Mouse (Mus musculus) cerebellum, adult 18-20 months (tissue): Measurements from ENCODE around the gene Lig3.

Experiments used
- DNase-seq, 2 experiments: peaks; one replicate each; pipeline ENCODE4 v3.0.0; 2021

The Lig3 gene

DNA sequence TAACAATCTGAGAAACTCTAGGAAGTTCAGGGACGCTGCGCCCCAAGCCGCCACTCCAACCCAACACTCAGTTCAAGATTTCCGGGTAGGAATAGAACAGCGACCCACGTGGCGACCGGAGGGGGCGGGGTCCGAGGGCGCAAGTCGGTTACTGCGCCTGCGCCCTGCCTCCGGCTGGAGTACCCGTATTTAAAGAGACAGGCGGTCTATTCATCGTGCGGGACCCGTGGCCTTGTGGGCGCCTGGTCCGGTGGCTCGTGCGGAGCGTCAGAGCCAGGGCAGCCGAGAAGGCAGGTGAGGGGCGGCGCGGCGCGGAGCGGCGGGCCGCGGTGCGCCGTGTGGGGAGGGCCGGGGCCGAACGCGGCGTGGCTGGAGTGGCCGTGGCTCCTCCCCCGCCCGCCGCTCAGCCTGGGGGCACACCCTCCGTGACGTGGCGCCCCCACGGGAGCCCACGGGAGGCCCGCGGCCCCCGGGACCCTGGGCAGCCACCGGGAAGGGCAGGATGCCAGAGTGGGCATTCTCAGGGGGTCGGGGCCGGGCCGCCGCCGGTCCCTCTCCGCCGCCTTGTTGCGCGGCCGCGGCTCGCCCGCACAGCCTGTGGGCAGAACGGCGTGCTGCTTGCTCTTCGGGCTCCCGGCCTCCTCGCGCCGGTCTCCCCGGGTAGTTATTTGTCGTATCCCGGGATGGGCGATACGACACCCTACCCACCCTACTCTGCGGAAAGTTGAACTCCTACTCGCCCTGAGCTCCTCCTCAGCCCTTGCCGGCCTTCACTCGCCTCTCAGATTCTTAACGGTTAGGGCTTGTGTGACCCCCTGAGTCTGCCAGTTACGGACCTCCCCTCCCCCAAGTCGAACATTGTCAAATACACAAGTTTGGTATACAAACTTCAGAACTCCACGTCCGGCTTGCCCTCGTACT lies at the start of gene Lig3:
TSS of gene Lig3 (plus strand) at position 126 of the 921 bp plus-strand sequence.
- DNase-seq: peak; percentile 92 to 97

DNA sequence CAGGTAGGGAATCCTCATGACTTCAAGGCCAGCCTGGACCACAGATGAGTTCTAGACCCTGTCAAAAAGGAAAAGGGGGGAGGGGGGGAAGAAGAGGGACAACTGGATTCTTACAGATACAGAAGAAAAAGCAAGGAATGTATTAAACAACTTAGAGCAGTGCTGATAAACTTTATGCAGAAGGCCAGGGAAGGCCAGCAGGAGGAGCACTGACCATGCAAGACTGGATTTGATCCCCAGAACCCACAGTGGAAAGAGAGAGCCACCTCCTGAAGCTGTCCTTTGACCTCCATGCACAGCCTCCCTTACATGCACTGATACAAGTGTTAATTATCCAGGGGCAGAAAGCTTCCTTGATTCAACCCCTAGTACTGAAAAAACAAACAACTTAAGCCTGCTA lies 46.7 kb upstream of the Lig3 start:
- no peak for DNase-seq

DNA sequence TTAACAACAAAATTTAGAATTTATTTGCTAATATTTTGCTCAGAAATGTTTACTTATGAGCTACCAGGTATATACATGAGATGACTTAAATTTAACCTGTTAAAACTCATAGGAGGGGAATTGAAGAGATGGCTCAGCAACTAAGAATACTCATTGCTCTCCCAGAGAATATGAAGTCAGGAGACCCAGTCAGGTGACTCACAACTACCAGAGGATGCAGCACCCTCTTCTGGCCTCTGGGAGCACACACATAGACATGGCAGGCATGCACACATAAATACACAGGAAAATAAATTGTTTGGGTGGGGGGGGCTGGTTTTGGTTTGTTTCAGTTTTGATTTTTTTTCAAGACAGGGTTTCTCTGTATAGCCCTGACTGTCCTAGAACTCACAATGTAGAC lies 41.9 kb upstream of the Lig3 start:
- no peak for DNase-seq

DNA sequence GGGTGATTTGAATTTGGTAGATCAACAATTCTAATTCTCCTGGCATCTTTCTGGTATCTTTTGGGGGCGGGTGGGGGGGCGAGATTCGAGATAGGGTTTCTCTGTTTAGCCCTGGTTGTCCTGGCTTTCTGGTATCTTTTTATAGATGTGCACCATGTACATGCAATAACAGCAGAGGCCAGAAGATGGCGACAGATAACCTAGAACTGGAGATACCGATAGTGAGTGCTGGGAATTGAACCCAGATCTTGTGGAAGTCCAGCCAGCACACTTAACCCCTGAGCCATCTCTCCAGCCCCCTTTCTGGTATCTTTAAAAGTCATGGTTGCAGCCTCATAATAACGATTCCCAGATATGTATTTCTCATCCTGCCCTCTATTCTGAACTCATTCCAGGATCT lies 34.8 kb upstream of the Lig3 start:
- no peak for DNase-seq

DNA sequence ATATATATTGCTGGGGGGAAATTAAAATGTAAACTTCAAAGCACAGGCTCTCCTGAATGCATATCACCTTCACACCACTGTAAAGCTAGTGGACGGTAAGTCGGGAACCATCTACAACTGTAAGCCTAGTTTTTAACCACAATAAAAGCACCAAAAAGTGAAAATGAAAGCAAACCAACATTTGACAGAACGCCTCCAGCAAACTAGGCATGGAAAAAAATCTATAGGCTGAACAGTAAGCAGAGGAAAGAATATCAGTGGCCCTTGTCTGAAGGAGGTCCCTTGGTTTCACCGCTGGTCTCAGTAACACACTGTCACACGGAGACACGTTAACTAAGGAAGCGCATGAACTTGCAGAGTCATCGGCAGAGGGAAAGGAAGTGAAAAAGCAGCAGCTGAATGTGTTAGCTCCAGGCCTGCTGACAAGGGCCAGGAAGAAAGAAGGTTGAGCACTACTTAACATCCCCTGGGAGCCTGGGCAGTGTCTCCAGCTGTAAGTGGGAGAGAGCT lies 34.0 kb upstream of the Lig3 start:
- DNase-seq: no peak

DNA sequence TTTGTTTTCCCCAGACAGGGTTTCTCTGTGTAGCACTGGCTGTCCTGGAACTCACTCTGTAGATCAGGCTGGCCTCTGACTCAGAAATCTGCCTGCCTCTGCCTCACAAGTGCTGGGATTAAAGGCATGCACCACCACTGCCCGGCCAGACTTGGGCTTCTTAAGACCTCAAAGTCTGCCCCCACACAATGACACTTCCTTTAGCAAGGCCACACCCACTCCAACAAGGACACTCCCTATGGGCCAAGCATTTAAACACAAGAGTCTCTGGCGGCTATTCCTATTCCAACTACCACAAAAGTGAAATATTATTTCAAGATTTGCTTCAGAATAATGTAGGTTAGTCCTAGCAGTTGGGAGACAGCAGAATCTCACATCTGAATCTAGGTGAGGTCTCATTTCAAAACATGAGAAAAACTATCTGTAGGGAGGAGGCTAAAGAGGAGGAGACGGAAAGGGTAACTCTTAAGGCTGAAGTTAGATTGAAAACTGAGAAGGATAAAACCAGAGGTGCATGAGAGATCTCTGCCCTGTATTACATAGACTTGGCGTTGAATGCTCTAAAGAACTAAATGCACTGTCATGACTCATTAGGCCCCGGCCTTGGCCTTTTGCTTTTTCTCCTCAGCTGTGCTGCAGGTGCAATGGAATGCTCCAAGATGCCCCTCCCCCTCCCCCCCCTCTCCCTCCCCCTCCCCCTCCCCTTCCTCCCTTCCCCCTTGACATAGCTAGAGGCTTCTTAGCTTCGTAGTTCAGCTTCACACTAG lies 28.4 kb upstream of the Lig3 start:
- no peak for DNase-seq

DNA sequence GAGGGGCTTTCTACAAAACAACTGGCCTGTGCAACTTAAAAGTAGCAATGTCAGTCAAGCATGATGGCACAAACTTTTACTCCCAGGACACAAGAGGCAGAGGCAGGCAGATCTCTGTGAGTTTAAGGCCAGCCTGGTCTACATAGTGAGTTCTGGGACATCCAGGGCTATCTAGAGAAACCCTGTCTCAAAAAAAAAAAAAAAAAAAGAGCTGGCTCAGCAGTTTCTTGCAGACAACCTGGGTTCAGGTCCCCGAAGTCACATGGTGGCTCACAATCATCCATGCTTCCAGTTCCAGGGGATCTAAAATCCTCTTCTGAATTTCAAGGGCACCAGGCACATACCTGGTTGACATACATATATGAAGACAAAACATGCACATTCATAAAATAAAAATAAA lies 25.0 kb upstream of the Lig3 start:
- DNase-seq: no peak

DNA sequence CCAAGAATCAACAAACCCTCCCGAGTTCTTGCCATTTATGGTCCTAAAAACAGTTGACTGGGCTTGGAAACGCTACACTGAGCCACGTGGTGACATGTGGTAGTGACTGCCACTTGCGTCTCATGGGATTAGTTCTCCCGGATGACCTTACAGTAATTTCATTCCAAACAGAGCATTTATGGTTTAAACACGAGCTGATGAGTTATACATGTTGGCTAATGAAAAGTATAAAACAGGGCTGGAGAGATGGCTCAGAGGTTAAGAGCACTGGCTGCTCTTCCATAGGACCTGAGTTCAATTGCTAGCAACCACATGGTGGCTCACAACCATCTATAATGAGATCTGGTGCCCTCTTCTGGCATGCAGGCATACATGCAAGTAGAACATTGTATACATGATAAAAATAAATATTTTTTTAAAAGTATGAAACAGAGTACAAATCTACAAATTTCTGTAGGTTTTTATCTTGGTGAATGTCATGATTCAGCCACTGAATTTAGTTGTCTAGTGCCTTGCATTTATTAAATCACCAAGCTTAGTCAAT lies 18.6 kb upstream of the Lig3 start:
- DNase-seq: no peak

DNA sequence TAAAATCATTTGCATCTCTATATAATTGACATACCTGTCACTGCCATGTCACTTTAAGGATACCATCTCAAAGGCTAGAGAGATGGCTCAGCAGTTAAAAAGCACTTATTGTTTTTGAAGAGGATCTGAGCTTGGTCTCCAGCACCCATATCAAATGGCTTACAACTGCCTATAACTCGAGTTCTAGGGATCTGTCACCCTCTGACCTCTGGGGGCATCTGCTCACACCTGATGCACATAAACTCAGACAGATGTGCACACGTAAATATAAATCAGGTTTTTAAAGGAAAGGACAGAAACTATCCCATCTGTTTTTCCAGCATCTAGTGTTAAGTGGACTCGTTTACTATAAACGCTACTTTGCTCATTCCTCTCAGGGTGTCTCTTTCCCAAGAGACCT lies 17.6 kb upstream of the Lig3 start:
- DNase-seq: no peak

DNA sequence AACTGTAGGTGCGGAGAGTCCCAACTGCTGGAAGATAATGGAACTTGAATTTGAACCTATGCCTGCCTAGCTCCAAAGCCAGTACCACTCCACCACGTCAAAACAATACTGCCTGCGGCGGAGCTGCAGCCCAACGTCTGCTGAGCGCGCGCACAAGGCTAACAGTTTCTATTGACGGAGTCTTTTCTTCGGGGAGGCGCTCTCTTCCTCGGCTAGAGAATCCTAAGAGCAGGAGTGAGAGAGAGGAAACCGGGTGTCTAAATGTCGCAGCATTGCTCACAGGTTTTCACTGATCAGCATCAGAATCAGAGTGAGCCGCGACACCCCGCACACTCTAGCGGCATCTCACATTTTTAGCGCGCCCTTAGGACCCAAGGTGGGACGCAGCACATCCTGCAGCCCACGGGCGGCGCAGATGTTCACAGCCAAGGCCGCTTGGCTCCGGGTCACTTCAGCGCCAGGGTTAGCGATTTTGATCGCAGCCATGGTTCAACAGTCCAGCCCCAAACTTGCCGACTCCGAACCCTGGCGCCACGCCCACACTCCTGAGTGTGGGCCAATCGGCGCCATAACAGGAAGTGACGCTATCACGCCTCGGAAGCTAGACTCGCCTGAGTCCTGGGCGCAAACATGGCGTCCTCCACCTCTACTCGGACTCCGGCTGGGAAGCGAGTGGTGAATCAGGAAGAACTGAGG lies 17.0 kb upstream of the Lig3 start, which contains the start of the genes Cct6b and Zfp830:
TSS of gene Cct6b (minus strand) at position 580 of the 696 bp plus-strand sequence.
TSS of gene Zfp830 (plus strand) at position 604 of the 696 bp plus-strand sequence.
- DNase-seq: peak; percentile 93 to 97

DNA sequence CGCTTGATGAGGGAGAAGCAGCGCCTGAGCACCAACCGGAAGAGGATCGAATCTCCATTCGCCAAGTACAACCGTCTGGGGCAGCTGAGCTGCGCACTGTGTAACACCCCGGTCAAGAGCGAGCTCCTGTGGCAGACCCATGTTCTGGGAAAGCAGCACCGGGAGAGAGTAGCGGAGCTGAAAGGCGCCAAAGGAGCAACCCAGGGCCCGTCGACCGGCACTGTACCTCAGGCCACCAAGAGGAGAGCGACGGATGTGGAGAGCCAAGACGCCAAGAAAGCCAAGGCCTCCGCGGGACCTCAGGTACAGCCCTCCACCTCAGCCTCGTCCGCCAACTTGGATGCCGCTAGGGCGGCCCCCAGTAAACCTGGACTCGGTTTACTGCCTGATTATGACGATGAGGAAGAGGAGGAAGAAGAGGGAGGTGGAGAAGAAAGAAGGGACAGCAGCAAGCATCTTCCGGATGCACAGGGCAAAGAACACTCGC lies 16.4 kb upstream of the Lig3 start:
- DNase-seq: no peak

DNA sequence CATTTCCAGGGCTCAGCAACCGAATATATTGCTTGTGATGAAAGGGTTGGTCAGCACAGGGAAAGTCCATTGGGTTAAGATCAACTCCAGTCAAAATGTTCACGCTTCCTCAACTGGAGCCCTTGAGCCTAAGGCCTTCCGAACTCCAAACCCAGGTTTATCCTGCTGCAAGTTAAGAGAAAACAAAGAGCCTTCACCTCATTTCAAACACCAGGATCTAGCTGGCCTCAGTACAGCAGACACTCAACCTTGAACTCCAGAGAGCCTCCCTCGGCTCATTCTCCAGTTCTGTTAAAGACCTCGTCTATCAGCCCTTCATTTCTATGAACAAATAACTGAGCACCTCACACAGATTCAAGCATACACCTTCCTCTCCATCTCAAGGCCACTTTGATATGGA lies 774 bp upstream of the Lig3 start:
- DNase-seq: no peak

DNA sequence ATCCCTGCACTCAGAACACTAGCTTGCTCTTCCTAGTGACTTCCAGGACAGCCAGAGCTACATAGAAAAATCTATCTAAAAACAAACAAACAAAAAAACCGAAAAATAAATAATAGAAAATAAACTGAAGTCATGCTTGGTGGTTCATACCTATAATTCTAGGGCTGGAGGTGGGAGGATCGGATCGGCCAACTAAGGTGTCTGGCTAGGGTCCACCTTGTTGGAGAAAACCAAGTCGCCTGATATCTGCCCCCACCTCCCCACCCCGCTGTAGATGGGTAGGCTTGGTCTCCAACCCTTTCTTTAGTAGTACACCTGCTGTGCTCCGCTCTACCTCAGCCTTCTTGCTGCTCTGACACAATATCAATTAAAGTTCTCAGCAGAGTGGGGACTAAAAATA lies 1.3 kb downstream of the Lig3 start:
- no peak for DNase-seq

DNA sequence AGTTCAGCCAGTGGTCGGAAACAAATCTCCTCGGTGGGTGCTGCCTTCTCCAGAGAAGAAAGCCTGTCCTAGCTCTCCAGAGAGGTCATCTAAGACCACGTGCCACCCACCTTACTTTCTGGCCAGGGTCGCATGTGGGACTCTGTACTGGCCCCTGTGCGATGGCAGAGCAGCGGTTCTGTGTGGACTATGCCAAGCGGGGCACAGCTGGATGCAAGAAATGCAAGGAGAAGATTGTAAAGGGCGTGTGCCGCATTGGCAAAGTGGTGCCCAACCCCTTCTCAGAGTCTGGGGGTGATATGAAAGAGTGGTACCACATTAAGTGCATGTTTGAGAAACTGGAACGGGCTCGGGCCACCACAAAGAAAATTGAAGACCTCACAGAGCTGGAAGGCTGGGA lies 2.5 kb downstream of the Lig3 start:
- no peak for DNase-seq

DNA sequence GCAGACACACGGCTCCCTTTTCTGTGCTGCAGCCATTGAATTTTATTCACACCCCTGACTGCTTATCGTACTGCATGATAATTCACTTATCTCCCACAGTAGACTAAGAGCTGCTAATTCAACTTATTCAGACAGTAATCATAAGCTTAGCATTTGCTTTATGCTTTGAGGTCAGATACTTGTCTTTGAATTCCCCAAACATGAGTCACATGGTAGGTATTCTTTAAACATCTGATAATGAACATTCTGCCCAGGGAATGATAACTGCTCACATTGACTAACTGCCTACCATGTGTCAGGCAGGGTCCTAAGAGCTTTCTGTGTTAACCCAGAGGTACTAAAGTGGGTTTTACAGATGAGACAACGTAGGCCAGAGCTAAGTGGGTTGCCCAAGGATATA lies 25.7 kb downstream of the Lig3 start:
- DNase-seq: no peak

DNA sequence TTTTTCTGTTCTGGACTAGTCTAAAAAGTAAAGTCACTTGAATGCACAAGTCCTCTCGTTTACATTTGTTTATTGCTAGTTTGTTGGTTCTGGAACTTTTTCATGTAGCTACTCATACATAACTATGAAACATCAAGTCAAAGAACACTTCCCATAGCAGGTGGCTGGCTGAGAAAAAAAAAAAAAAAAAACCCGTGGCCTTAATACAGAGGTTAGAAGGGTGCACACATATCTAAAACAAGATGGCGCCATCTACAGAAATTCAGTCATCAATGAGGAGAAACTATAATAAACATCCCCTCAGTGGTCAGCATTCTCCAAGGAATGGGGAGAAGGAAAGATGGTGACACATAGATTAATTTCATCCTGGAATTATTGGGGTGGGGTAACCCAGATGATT lies 26.5 kb downstream of the Lig3 start:
- no peak for DNase-seq

DNA sequence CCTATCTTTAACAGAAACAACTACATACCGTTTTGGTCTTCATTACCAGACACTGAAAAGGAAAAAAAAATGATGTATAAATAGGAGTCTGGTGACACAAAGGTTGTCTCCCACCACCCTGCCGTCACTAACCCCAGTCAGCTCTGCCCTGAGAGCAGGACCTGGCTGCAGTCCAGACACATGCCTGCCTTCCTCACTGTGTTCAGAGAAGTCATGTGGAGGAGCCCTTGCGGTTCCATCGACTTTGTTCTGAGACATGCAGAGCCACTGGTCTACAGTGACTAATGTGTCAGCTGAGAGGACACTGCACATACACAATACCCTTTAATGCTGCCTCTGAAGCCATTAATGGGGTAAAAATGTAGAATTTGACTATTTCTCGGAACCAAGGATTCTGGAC lies 27.6 kb downstream of the Lig3 start:
- no peak for DNase-seq

DNA sequence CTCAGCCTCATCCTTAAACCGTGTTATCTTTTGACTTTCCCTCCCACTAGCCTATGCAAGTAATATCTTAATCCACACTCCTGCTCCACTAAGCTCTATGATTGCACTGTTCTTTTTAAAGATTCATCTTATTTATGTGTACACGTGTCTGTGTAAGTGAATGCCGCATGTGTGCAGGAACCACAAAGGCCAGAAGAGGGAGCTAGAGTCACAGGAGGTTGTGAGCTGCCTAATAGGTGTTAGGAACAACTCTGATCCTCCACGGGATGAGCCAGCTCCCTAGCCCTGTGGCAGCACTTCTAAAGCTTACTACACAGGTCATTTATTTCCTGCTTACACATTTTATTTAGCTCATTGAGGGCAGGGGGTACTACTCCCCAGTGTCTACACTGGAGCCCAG lies 38.4 kb downstream of the Lig3 start:
- DNase-seq: no peak

DNA sequence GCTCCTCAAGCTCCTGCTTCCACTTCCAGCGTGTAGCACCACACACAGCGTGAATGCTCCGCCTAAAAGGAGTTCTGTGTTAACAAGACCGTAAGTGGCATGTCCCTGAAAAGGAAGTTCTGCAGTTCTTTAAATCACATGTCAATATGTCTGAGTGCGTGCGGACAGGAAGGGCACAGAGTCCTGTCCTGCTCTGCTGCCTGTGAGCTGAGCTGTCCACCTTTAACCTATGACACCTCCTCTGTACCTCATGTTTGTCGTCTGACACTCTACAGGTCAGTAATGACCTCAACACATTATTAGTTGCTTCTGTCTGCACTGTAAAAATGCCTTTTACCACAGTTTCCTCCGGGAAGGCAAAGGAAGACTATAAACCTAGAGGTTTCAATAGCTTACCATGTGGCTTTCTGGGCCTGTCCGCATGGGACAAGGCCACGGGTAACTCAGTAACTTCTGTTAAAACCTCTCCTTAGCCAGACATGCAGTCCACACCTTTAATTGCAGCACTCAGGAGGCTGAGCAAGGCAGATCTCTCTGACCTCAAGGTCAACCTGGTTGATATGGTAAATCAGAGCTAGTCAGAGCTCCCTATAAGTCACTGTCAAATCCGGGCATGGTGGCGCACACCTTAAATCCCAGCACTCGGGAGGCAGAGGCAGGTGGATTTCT lies 40.0 kb downstream of the Lig3 start:
- DNase-seq: no peak

DNA sequence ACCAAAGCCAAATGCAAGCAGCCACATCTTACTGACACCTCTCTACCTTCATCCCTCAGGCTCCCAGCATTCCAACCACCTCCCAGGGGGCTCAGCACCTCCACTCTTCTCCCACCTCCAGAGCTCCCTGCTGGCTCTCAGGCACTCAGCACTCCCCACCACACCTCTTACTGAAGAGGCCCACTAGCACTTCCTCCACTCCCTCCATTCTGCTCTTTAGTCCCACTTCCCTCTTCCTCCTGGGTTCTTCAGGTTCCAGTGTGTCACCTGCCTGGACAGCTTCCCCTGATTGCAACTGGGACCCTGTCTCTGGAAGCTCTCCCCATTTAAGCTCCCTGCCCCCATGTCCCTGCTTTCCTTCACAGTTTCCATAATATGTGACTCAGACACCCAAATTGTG lies 45.9 kb downstream of the Lig3 start:
- no peak for DNase-seq

DNA sequence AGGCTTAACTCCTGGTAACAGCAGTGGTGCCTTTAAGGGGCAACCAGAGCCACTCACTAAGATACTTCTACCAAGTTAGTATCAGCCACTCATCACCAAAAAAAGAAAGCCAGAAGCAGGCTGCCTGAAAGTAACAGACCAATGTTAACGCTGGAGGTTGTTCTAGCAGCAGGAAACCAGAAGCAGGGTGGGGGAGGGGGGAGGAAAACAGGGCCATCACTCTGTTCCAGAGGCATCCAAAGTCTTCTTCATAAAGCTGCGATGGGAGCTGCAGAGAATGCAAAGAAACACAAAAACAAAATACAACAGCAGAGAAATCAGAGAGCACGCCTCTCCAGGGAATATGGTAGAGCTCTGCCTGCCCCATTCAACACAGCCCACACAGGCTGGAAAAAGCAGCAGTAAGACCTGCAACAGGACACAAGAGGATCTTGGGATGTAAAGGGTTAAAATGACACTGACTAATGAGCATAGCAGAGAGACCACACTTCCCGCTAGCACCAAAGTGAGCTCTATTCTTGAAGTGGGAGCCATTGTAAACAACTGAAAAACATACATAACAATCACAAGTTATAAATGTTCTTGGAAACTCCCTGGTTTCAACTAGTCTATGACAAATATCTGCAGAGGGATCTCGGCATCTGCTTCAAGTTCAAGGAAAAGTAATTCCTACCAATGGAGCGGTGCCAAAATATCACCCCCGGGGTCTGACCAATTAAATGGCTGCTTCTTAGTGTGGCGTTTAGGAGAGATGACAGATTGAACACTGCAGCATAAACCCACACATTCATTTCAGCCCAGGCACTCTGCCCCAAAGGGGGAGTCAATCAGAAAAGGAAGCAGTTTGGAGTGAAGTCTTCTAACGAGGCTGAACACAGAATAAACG lies 50.3 kb downstream of the Lig3 start:
- DNase-seq: no peak
